Mouse (Mus musculus) neural tube, embryonic 11.5 days (tissue): ENCODE measurements around the gene Gm21188. TPM values are rescaled to one million over a fixed set of nuclear protein-coding genes. Genes with fewer than 3 reads are reported as not detected.
"Not testable (repeated sequence)": the region's sequence is repeated elsewhere in the genome, so short reads cannot be mapped to it uniquely, and the experiment has no call there.

Experiments
- ATAC-seq: fragments of 200-750 bp; cut with Nextera tagmentation; 2 replicates; pipeline ENCODE4 v1.8.0; 2017; ENCODE audit warnings: moderate number of reproducible peaks, mild to moderate bottlenecking, moderate TSS enrichment, moderate library complexity; ENCODE audit not compliant: insufficient read depth, low FRiP score, low TSS enrichment
- DNase-seq: peaks from one replicate; pipeline ENCODE4 v3.0.0-alpha.2; 2015; ENCODE audit warnings: low spot score
- H3K27ac ChIP-seq: fragments of 300-500 bp; sonication (generic); 2 replicates; pipeline ENCODE4 v1.5.1; 2014; ENCODE audit warnings: low read depth, mild to moderate bottlenecking, low read length
- H3K27me3 ChIP-seq: fragments of 300-500 bp; sonication (generic); 2 replicates; pipeline ENCODE4 v1.6.1; 2014; ENCODE audit warnings: mild to moderate bottlenecking, low read length, mixed read lengths; ENCODE audit not compliant: control insufficient read depth, insufficient read depth
- H3K36me3 ChIP-seq: fragments of 300-500 bp; sonication (generic); 2 replicates; pipeline ENCODE4 v1.6.1; 2014; ENCODE audit warnings: mild to moderate bottlenecking, low read length, moderate library complexity, mixed read lengths; ENCODE audit not compliant: control insufficient read depth, insufficient read depth
- H3K4me1 ChIP-seq: fragments of 300-500 bp; sonication (generic); 2 replicates; pipeline ENCODE4 v1.6.1; 2014; ENCODE audit warnings: low read length, mixed read lengths; ENCODE audit not compliant: control insufficient read depth, insufficient read depth
- H3K4me2 ChIP-seq: fragments of 300-500 bp; sonication (generic); 2 replicates; pipeline ENCODE4 v1.6.1; 2014; ENCODE audit warnings: low read depth, mild to moderate bottlenecking, moderate library complexity
- H3K4me3 ChIP-seq: fragments of 300-500 bp; sonication (generic); 2 replicates; pipeline ENCODE4 v1.5.1; 2014; ENCODE audit warnings: low read depth, low read length
- H3K9ac ChIP-seq: fragments of 300-500 bp; sonication (generic); 2 replicates; pipeline ENCODE4 v1.6.1; 2014; ENCODE audit warnings: mild to moderate bottlenecking, low read length
- H3K9me3 ChIP-seq: fragments of 300-500 bp; sonication (generic); 2 replicates; pipeline ENCODE4 v1.6.1; 2016; ENCODE audit warnings: low read length; ENCODE audit not compliant: control insufficient read depth
- WGBS: fragments of 180-500 bp; shearing (Covaris S2); extraction: QIAGEN DNeasy Blood & Tissue Kit; methylation state at CpG from one replicate; pipeline ENCODE4 v1.1.7; 2014; 5-methylcytosine and 5-hydroxymethylcytosine counted together
- polyA plus RNA-seq: library from polyadenylated mRNA; unstranded; fragments of >200 nt; fragmentation: Nextera tagmentation; extraction: Ambion mirVana; gene quantifications from 2 replicates; pipeline ENCODE4 v1.2.1, GENCODE M21; 2014

Gene Gm21188
- polyA plus RNA-seq, 1 experiment from 2014 or later: not detected

DNA sequence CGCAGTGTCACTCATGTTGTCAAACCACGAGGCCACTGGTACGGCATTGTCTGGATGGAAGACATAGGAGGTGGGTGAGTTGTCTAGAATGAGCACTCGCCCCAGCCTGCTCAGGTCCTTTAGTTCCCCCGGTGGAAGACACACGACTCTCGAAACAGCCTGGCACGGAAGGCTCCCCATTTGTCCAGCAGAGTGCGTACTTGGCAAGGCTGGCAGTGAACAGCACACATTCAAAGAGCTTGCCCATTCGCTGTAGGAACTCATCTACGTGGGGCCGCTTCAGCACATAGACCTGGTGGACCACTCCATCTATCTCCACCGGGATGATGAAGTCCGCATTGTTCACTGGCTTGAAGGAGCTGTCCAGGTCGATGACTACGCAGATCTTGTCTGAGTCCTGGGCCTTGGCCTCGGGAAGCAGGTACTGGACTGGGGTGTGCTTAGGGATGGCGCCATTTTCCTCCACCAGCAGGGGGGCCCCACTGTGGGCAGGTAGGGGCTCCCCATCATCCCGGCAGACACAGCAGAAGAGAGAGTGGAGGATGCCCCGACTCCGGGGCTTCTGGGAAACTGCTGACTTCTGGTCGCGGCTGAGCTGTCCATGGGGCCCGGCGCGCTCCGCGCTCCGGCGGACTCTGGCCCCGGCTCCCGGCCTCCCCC, 36.5 kb downstream of the Gm21188 start:
- ATAC-seq: peak; percentile 45; the same call in 1 of the 2 replicates
- not testable (repeated sequence) for H3K27ac ChIP-seq, H3K9ac ChIP-seq, H3K4me3 ChIP-seq, H3K4me2 ChIP-seq, H3K9me3 ChIP-seq, H3K4me1 ChIP-seq, H3K36me3 ChIP-seq, H3K27me3 ChIP-seq
- peak; percentile 4 for DNase-seq
- 6% methylated on average over 8 of the region's 32 CpGs for WGBS

GRCm38 (mm10) chr13:120013962-120014361, 38.0 kb downstream of the Gm21188 start:
- H3K9ac ChIP-seq, H3K27ac ChIP-seq, DNase-seq, H3K4me1 ChIP-seq, H3K27me3 ChIP-seq, ATAC-seq, H3K4me3 ChIP-seq, H3K4me2 ChIP-seq, H3K36me3 ChIP-seq, H3K9me3 ChIP-seq: not testable (repeated sequence)
- WGBS: no CpG with 5 or more reads among the region's 2 CpGs

- H3K9me3 ChIP-seq, H3K4me2 ChIP-seq, DNase-seq, H3K4me3 ChIP-seq, ATAC-seq, H3K36me3 ChIP-seq, H3K27ac ChIP-seq, H3K9ac ChIP-seq, H3K4me1 ChIP-seq, H3K27me3 ChIP-seq: not testable (repeated sequence)
- no CpG with 5 or more reads among the region's 5 CpGs for WGBS
Observed at GRCm38 (mm10) chr13:120013544-120013943, 38.5 kb downstream of the Gm21188 start.

DNA sequence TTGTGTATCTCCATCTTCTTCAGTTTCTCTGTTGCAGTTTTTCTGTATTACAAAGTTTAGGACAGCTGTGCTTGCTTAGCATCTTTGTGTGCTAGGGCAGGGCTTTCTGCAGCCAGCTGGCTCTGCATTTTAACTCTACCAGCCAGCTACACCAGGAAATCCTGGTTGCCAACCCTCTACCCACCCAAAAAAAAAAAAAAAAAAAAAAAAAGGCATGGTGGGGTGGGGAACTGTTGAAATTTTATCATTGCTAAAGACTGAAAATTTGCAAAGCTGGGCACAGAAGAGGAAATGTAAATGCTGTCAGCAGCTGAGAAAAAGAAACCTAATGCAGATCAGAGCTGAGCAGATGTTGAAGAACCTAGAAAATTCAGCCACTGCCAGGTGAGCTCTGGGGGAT, 41.9 kb downstream of the Gm21188 start:
- not testable (repeated sequence) for ATAC-seq, H3K4me1 ChIP-seq, DNase-seq

DNA sequence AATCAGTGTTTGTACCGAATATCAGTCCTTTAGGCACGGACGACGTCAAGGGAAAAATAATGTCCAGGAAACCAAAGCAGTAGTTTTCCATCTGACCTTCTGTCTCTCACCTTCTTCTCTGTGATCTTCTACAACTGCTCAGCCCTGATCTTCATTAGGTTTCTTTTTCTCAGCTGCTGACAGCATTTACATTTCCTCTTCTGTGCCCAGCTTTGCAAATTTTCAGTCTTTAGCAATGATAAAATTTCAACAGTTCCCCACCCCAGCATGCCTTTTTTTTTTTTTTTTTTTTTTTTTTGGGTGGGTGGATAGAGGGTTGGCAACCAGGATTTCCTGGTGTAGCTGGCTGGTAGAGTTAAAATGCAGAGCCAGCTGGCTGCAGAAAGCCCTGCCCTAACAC, 52.8 kb downstream of the Gm21188 start:
- not testable (repeated sequence) for H3K4me1 ChIP-seq, H3K4me2 ChIP-seq, DNase-seq, H3K9me3 ChIP-seq, H3K27me3 ChIP-seq, H3K4me3 ChIP-seq, H3K36me3 ChIP-seq, H3K27ac ChIP-seq, H3K9ac ChIP-seq, ATAC-seq
- no CpG with 5 or more reads among the region's 4 CpGs for WGBS

More for the DNA sequence above, 41.9 kb downstream of the Gm21188 start:
- H3K36me3 ChIP-seq, H3K27me3 ChIP-seq, H3K27ac ChIP-seq, H3K4me3 ChIP-seq, H3K9ac ChIP-seq, H3K9me3 ChIP-seq, H3K4me2 ChIP-seq: not testable (repeated sequence)

- no CpG with 5 or more reads among the region's 22 CpGs for WGBS
- H3K9ac ChIP-seq, H3K27me3 ChIP-seq, H3K27ac ChIP-seq, H3K4me3 ChIP-seq, H3K9me3 ChIP-seq, H3K4me2 ChIP-seq, DNase-seq, H3K4me1 ChIP-seq, H3K36me3 ChIP-seq: not testable (repeated sequence)
- peak; percentile 91 for ATAC-seq
Observed at GRCm38 (mm10) chr13:119998442-119999086, 53.4 kb downstream of the Gm21188 start.

GRCm38 (mm10) chr13:119991917-119992496, 60.0 kb downstream of the Gm21188 start:
- H3K9ac ChIP-seq, H3K36me3 ChIP-seq, H3K27ac ChIP-seq, H3K9me3 ChIP-seq, ATAC-seq, H3K27me3 ChIP-seq, H3K4me1 ChIP-seq, DNase-seq, H3K4me2 ChIP-seq, H3K4me3 ChIP-seq: not testable (repeated sequence)
- no CpG with 5 or more reads among the region's 10 CpGs for WGBS

GRCm38 (mm10) chr13:119991264-119991663, 60.7 kb downstream of the Gm21188 start:
- not testable (repeated sequence) for H3K27ac ChIP-seq, H3K4me1 ChIP-seq, H3K9ac ChIP-seq, H3K27me3 ChIP-seq, DNase-seq, H3K4me3 ChIP-seq, H3K36me3 ChIP-seq, H3K4me2 ChIP-seq, H3K9me3 ChIP-seq, ATAC-seq
- WGBS: no CpG with 5 or more reads among the region's 13 CpGs
